Mouse (Mus musculus): ENCODE data around the gene Wdr20.

Wdr20 gene

DNA sequence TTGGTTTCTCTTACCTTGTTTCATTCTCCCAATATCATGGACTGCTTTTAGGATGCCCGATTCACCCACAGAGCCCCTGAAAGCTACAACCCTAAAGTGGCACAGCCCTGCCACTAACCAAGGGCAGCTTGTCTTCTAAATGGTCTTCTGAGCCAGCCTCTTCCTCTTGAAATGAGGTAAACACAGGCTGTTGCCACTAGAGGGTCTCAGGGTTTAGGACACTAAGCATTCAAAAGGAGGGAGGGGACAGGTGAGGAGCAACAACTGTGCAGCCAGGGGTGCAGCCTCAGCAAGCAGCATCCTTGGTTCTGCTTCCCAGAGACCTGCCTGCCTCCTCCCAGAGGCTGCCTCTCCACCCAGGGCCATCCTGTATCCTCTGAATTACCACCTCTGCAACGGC, 84.0 kb downstream of the Wdr20 start:
- DNase-seq (ENCODE audit: low spot score) = no peak

DNA sequence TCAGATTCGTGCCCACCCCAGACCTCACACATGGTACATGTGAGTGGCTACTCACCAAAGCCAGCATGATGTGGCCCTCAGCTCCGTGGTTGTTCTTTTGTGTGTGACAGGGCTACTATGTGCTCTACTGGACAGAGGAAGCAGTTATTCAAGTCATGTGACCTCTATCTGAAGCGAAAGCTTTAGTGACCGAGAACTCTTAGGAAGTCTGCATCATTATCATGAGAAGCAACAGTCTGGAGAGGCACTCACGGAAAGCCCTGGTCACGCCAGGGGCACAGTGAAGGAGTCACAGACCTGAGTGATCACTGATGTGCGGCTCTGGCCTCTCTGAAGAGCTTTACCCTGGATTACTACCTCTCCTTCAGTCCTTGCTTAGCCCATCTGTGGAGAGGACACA, 84.6 kb downstream of the Wdr20 start:
- DNase-seq (ENCODE audit: low spot score) = no peak

- no peak for DNase-seq (ENCODE audit: low spot score)
Measured at GRCm38 (mm10) chr12:110828908-110829307, 91.2 kb downstream of the Wdr20 start.

DNA sequence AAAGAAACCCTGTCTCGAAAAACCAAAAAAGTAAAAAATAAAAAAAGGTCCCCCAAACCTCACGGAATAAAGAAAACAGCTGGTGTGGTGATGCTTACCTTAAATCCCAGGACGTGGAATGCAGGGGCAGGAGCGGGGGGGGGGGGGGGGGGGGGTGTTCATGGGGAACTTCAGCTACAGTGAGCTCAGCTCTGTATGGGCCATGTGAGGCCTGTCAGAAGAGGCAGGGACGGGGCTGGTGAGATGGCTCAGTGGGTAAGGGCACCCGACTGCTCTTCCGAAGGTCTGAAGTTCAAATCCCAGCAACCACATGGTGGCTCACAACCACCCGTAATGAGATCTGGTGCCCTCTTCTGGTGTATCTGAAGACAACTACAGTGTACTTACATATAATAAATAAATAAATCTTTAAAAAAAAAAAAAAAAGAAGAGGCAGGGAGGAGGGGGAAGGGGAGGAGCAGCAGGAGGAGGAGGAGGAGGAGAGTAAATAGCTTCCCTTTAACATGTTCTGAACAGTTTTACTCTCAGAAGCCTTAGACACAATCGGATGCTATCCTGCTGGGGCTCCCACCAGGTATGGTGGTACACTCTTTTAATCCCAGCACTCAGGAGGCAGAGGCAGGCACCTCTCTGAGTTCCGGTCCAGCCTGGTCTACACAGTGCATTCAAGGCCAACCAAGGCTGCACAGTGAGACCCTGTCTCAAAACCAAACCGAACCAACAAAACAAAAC, 92.7 kb downstream of the Wdr20 start:
- no peak for DNase-seq (ENCODE audit: low spot score)

DNA sequence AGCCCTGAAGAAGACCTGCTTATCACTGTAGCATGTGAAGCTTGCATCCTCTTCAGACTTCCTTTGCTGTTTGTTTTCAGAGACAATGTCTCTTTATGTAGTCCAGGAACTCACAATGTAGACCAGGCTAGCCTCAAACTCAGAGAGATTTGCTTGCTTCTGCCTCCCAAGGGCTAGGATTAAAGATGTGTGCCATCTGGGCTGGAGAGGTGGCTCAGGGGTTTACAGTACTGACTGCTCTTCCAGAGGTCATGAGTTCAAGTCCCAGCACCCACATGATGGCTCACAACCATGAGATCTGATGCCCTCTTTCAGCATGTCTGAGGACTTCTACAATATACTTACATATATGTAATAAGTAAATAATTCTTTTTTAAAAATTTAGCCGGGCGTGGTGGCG, 97.4 kb downstream of the Wdr20 start:
- no peak for DNase-seq (ENCODE audit: low spot score)

GRCm38 (mm10) chr12:110836729-110837128, 99.0 kb downstream of the Wdr20 start:
- DNase-seq (ENCODE audit: low spot score) = no peak

GRCm38 (mm10) chr12:110837192-110837841, 99.6 kb downstream of the Wdr20 start:
- DNase-seq (ENCODE audit: low spot score) = no peak

- no peak for DNase-seq (ENCODE audit: low spot score)
Measured at GRCm38 (mm10) chr12:110837850-110838249, 100.1 kb downstream of the Wdr20 start.

- DNase-seq (ENCODE audit: low spot score) = peak; percentile 90
Measured at GRCm38 (mm10) chr12:110840348-110841198, 102.8 kb downstream of the Wdr20 start, which contains the start of gene Mok. TSS of gene Mok (minus strand) at chr12:110840939.

DNA sequence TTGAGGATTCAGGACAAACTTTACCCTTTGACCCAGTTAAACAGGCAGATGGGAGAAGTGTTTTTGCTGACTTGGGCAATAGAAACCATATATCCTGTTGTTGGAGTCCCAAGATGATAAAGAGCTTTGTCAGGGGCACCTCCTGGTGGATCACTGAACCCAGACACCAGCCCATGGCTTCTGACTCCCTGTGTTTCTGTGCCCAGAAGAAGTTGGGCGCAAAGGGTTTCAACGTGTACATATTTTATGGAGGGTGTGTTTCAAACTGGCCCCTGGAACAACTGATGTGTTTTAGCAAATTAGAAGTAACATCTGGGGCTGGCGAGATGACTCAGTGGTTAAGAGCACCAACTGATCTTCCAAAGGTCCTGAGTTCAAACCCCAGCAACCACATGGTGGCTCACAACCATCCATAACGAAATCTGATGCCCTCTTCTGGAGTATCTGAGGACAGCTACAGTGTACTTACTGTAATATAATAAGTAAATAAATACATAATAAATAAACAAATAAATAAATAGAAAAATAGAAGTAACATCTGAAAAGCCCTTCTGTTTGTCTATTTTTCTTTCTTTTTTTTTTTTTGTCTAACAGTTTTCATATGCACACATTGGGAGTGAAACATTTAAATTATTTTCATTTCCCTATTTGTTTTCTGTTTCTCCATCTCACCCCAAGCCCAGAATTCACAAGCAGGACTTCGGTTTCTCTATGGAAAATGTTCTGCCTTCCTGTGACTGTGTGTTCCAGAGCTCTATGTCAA, 104.2 kb downstream of the Wdr20 start:
- no peak for DNase-seq (ENCODE audit: low spot score)

GRCm38 (mm10) chr12:110843194-110844048, 105.7 kb downstream of the Wdr20 start:
- DNase-seq (ENCODE audit: low spot score) = peak; percentile 65

- DNase-seq (ENCODE audit: low spot score) = no peak
Measured at GRCm38 (mm10) chr12:110844227-110845130, 106.7 kb downstream of the Wdr20 start.

GRCm38 (mm10) chr12:110845131-110845880, 107.6 kb downstream of the Wdr20 start:
- DNase-seq (ENCODE audit: low spot score) = peak; percentile 67

DNA sequence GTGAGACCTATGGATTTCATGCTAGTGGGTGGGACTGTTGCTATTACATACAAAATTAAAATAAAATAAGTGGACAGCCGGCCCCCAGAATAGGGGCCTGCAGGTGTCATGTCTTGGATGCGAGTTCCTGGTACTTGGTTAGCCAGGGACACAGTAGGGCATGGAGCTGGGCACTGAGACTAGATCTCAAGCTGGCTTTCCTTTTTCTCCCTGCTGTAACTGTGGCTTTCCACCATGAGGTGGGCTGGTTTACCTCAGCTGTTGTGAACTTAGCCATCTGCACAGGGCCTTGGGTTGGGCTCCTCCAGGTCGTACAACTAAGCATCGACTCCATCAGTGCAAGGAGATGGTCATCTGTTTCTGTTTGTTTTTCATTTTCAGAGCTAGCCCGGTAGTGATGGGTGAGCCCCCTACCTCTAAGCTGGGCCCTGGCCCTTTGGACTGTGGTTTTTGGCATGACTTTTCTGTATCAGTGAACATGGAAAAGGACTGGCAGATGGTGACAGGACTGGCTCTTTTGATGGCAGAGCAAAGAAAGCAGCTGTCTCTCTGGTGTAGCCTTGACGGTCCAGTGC, 108.5 kb downstream of the Wdr20 start:
- DNase-seq (ENCODE audit: low spot score) = no peak

DNA sequence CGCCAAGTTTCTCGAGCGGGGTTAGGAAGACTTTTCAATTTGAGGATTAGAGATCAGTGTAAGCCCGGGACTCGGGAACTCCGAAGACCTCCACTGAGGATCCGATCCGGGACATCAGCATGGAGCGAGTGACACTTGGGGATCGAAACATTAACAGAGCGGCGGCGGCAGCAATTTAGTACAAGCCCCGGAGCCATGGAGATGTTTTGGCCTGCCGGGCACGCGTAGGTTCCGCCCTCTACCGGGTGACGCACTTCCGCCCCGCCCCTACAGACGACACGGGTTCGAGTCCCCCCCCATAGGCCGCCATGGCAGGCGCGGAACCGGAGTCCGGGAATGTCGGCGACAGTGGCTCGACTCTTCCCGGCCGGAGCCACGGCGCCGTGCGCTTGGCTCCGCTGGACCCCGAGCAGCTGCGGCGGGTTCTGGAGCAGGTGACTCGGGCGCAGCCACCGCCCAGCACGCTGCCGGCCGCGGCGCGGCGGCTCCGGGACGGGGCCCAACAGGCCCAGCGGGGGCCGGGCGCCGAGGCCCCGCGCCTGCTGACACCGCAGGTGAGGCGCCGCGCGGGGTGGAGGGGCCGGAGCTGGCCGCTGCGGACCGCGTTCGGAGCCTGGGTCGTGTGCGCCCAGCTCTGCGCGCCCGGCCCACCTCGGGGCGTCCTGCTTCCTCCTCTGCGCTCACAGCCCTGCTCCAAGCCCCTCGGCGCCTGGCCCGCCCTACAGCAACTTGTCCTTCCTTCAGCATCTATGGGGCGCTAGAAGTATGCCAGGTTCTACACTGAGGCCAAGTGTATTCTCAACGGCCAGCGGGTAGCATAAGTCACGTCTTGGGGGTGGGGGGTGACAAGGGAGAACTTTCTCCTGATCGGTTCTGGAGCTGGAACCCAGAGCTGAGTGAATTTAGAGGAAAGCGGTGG, 112.5 kb downstream of the Wdr20 start, which contains the start of gene Zfp839:
Gene Zfp839 (plus strand): TSS at position 244 of the 919 bp plus-strand sequence.
- DNase-seq (ENCODE audit: low spot score) = peak; percentile 59

- DNase-seq (ENCODE audit: low spot score) = no peak
Measured at GRCm38 (mm10) chr12:110850929-110851256, 113.1 kb downstream of the Wdr20 start.

DNA sequence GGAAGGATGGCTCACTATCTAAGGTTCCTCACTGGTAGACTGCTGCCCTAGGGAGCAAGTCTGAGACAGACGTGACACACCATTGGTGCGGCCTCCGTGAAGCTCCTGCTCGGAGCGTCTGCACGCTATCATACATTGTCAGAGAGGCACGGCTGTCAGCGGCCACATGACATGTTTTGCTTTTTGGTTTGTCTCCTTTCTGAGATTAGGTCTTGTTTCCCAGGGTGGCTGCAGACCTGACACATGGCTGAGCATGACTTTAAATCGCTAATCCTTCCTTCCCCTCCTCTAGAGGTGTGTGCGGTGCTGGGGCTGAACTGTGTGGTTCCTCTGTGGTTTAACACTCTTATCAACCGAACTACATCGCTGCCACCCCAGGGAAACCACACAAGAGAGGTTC, 113.7 kb downstream of the Wdr20 start:
- DNase-seq (ENCODE audit: low spot score) = no peak

- DNase-seq (ENCODE audit: low spot score) = no peak
Measured at GRCm38 (mm10) chr12:110851923-110852322, 114.2 kb downstream of the Wdr20 start.
